Mouse (Mus musculus): ENCODE results near the gene Palm2. TPM values are rescaled to one million over a fixed set of nuclear protein-coding genes. Genes with fewer than 3 reads are reported as not detected.
"Not testable (repeated sequence)": the region's sequence is repeated elsewhere in the genome, so short reads cannot be mapped to it uniquely, and the experiment has no call there.

Gene Palm2
- total RNA-seq (2021) = 10 to 100 TPM; 65.7 to 74.2 TPM

GRCm38 (mm10) chr4:57433941-57434704, at the start of gene Palm2:
Gene Palm2, plus strand, starts transcription at chr4:57434247.
- intact Hi-C loops (cut with DNase I) = loop anchor here (1.0 kb wide), 1 partner anchor 127 kb away; no protein-coding TSS in a partner anchor

DNA sequence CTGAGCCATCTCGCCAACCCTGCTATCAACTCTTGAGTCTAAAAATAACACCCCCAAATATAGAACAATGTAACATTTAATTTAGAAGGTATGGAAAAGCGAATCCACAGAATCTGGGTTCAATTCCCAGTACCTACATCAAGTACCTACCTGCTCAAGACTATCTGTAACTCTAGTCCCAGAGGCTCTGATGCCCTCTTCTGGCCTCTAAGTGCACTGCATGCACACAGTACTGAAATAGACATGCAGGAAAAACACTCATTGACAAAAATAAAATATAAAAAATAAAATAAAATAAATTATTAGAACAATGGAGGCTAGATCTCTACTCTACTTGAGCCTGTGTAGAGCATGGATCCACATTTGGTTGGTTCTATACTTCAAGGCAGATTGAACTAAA, 49.7 kb upstream of the Palm2 start:
- DNase-seq (ENCODE audit: low spot score in 2 of 2) = no peak
- intact Hi-C loops (cut with DNase I) = no loop called here

More at GRCm38 (mm10) chr4:57433941-57434704, at the start of gene Palm2:
- DNase-seq (ENCODE audit: low spot score in 2 of 2) = peak; percentile 74 to 81

- no peak for DNase-seq (ENCODE audit: low spot score in 2 of 2)
- intact Hi-C loops (cut with DNase I) = no loop called here
Measured at GRCm38 (mm10) chr4:57391103-57391502, 42.9 kb upstream of the Palm2 start.

- no peak for DNase-seq (ENCODE audit: low spot score in 2 of 2)
- intact Hi-C loops (cut with DNase I) = no loop called here
Measured at GRCm38 (mm10) chr4:57396414-57396813, 37.6 kb upstream of the Palm2 start.

DNA sequence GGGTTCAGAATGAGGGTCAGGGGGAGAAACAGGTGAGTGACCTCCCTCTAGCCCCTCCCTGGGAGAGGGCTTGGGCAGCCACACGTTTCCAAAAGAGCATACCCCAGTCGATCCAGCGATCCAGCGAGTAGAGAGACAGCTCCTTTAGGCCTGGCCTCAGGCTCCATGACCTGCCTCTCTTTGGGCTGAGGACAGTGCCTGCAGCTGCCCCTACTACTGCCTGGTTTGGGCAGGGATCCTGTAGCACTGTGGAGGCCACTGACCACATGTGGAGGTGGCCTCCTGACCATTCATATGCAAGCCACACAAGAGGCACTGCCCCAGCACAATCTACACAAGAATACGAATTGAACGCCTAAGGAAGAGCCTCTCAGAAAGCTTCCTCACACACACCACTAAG, 21.7 kb upstream of the Palm2 start:
- DNase-seq (ENCODE audit: low spot score in 2 of 2); intact Hi-C loops (cut with DNase I): not testable (repeated sequence)

- intact Hi-C loops (cut with DNase I) = no loop called here
- DNase-seq (ENCODE audit: low spot score in 2 of 2) = no peak
Measured at GRCm38 (mm10) chr4:57413016-57413415, 21.0 kb upstream of the Palm2 start.

- intact Hi-C loops (cut with DNase I); DNase-seq (ENCODE audit: low spot score in 2 of 2): not testable (repeated sequence)
Measured at GRCm38 (mm10) chr4:57413670-57414069, 20.4 kb upstream of the Palm2 start.

GRCm38 (mm10) chr4:57424011-57424410, 10.0 kb upstream of the Palm2 start:
- DNase-seq (ENCODE audit: low spot score in 2 of 2) = no peak
- intact Hi-C loops (cut with DNase I) = no loop called here

- peak in 1 of 2 experiments; percentile 21 for DNase-seq (ENCODE audit: low spot score in 2 of 2)
- intact Hi-C loops (cut with DNase I) = no loop called here
Measured at GRCm38 (mm10) chr4:57428317-57428716, 5.7 kb upstream of the Palm2 start.

- intact Hi-C loops (cut with DNase I) = loop anchor here (1.0 kb wide), 1 partner anchor 126 kb away; no protein-coding TSS in a partner anchor
- peak; percentile 14 to 24 for DNase-seq (ENCODE audit: low spot score in 2 of 2)
Measured at GRCm38 (mm10) chr4:57434705-57435360, 786 bp downstream of the Palm2 start.

- intact Hi-C loops (cut with DNase I) = no loop called here
- DNase-seq (ENCODE audit: low spot score in 2 of 2) = peak; percentile 10 to 15
Measured at GRCm38 (mm10) chr4:57436286-57436685, 2.2 kb downstream of the Palm2 start.

DNA sequence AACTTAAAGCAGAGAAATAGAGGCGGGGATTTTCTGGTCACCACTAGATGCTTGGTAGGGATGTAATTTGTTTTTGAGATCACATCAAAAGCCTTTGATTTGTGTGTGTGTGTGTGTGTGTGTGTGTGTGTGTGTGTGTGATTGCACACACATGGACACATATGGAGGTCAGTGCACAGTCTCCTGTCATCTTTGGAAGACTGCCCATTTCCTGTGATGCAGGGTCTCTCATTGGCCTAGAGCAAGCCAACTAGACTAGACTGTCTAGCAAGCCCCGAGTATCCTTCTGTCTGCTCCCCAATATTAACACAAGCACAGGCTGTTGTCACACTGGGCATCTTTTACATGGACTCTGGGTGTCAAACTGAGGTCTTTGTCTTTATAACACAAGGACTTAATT, 12.0 kb downstream of the Palm2 start:
- intact Hi-C loops (cut with DNase I) = no loop called here
- DNase-seq (ENCODE audit: low spot score in 2 of 2) = no peak

DNA sequence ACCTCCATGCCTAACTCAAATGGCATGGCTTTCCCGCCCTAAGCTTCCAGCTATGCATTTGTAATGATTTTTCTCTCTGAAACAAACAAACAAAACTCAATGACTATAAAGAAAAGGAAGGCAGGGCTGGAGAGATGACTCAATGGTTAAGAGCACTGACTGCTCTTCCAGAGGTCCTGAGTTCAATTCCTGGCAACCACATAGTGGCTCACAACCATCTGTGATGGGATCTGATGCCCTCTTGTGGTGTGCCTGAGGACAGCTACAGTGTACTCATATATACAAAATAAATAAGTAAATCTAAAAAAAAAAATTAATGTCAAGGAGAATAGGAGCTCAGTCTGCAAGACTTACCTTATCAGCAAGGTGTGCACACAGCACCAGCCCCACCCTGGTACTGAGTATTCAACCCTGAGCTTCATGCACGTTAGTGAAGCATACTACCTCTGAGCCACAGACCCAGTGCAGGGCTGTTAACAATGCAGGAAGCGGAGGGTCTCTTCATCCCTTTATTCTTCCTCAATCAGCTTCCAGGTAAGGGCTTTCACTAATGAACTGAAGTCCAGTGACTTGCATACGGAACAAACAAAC, 12.9 kb downstream of the Palm2 start:
- DNase-seq (ENCODE audit: low spot score in 2 of 2) = no peak
- intact Hi-C loops (cut with DNase I) = no loop called here

DNA sequence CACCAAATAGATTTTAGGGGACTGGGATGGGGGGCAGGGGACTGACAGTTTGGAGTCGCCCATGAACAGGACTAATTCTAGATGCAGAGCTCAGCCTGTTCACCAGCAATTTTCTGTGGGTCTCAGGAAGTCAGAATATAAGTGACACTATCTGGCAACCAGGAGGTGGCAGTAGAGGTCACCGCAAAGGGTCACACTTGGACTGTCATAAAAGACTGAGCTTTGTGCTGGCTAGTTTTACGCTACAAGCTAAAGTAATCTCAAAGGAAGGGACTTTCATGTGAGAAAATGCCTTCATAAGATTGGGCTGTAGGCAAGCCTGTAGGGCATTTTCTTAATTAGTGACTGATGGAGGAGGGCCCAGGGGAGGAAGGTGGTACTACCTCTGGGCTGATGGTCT, 17.8 kb downstream of the Palm2 start:
- DNase-seq (ENCODE audit: low spot score in 2 of 2) = peak in 1 of 2 experiments; percentile 28
- intact Hi-C loops (cut with DNase I) = no loop called here

DNA sequence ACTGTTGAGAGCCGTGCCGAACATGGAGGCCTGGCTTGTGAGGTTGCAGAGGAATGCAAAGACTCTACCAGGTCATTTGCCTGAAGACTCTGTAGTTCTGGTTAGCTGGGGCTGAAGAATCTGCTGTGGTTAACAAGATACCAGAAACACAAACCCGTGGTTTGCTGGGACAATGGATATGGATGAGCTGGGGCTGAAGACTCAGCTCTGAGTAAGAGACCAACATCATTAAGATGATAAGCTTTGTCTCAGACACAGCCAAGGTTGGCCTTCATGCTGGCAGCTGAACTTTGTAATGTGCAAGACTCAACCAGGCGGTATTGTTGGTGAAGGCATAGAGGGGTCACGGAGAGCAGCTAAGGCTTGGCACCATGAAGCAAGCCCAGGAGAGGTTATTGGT, 18.6 kb downstream of the Palm2 start:
- intact Hi-C loops (cut with DNase I) = no loop called here
- no peak for DNase-seq (ENCODE audit: low spot score in 2 of 2)

GRCm38 (mm10) chr4:57462378-57462777, 28.3 kb downstream of the Palm2 start:
- intact Hi-C loops (cut with DNase I) = loop anchor here (5.0 kb wide), 1 partner anchor 145 kb away; no protein-coding TSS in a partner anchor
- DNase-seq (ENCODE audit: low spot score in 2 of 2) = no peak

- no peak for DNase-seq (ENCODE audit: low spot score in 2 of 2)
- intact Hi-C loops (cut with DNase I) = no loop called here
Measured at GRCm38 (mm10) chr4:57482435-57482834, 48.4 kb downstream of the Palm2 start.

GRCm38 (mm10) chr4:57486392-57486791, 52.3 kb downstream of the Palm2 start:
- intact Hi-C loops (cut with DNase I) = no loop called here
- peak in 1 of 2 experiments; percentile 53 for DNase-seq (ENCODE audit: low spot score in 2 of 2)

DNA sequence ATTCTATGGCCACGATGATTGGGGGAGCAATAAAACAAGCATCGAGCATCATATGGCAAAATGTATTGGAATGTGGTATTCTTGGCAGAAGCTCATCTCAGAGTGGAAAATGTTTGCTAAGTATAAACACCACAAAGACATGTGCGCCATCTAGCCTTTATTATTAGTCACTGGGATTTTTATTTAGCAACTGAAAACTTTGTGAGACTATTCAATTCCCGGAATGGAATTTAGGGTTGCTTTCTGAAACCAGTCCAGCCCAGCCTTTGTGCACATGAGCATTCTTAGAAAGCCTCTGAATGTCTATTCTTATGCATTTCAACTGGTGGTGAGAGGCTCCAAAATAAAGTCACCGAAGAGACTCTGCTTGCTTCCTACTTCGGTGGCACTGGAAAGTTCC, 55.8 kb downstream of the Palm2 start:
- DNase-seq (ENCODE audit: low spot score in 2 of 2) = peak in 1 of 2 experiments; percentile 11
- intact Hi-C loops (cut with DNase I) = no loop called here

DNA sequence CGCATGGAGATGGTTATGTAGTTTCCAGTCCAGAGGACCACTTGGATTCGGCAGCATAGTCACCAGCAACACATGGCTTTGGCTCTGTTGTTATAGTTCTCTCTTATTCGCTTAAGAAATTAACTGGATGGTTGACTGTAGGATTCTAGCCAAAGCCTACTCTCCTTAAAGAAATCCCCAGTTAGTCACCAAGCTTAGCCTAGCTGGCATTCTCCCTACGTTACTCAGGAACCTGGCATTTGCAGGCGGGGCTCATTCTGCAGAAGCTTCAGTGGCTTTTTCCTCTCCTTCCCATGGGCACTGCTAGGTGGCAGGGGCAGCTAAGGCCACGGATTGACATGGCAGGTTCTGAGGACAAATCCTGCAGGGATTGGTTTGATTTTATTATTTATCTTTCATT, 70.7 kb downstream of the Palm2 start:
- intact Hi-C loops (cut with DNase I) = no loop called here
- peak in 1 of 2 experiments; percentile 51 for DNase-seq (ENCODE audit: low spot score in 2 of 2)
